Mouse (Mus musculus): ENCODE measurements around the gene Pgm3. TPM values are rescaled to one million over a fixed set of nuclear protein-coding genes. Genes with fewer than 3 reads are reported as not detected.
"Not testable (repeated sequence)": the region's sequence is repeated elsewhere in the genome, so short reads cannot be mapped to it uniquely, and the experiment has no call there.

Pgm3 gene
- 21.6 and 23.4 TPM in 2 replicates for polyA plus RNA-seq (2015; fragmentation: Nextera tagmentation; extraction: Ambion mirVana)

DNA sequence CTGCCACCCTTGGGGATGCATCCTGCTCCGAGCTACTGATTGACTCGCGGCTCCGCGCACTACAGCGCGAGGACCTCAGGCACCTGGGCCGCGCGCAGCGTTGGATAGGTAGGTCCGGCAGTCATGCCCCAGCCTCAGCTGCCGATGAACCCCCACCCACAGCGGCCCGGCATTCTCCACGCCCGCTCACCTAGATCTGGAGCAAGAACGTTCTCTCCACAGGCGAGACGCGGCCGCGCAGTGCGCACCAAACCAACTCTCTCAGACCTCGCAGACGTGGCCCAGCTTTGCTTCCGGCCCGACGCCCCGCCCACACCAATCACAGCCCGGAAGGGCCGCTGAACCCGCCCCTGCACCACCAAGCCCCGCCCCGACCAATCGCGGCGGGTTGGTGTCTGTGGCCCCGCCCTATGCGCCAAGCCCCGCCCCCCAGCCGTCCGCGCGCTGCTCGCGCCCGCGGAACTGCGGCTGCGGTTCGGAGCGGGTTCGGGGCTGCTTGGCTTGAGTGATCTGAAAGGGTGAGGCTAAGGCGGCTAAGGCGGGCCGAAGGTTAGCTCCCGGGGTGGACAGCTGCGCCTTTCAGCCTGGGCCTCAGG, at the start of gene Pgm3, which contains the start of gene Rwdd2a:
TSS of gene Pgm3 (minus strand) at position 303 of the 596 bp plus-strand sequence.
TSS of gene Rwdd2a (plus strand) at position 452 of the 596 bp plus-strand sequence.
- no peaks in the 10 kb centered on the region for H3K27me3 ChIP-seq (replicated peaks)
- peak within 1 kb of the TSS; percentile 77 for H3K4me3 ChIP-seq
- peak within 1 kb of the TSS; percentile 100 for H3K4me2 ChIP-seq
- peaks cover 28% of the 10 kb centered on the region for H3K36me3 ChIP-seq
- no peaks in the 10 kb centered on the region for H3K9me3 ChIP-seq
- peak; percentile 97 for ATAC-seq (ENCODE audit: extremely low read depth, insufficient number of reproducible peaks, low FRiP score, low TSS enrichment)
- under 1% methylated on average over 59 of the region's 59 CpGs for WGBS
- H3K9ac ChIP-seq: peak within 1 kb of the TSS; percentile 84
- H3K27ac ChIP-seq (replicated peaks): peak within 1 kb of the TSS; percentile 70
- H3K4me1 ChIP-seq: peaks cover 22% of the 10 kb centered on the region

DNA sequence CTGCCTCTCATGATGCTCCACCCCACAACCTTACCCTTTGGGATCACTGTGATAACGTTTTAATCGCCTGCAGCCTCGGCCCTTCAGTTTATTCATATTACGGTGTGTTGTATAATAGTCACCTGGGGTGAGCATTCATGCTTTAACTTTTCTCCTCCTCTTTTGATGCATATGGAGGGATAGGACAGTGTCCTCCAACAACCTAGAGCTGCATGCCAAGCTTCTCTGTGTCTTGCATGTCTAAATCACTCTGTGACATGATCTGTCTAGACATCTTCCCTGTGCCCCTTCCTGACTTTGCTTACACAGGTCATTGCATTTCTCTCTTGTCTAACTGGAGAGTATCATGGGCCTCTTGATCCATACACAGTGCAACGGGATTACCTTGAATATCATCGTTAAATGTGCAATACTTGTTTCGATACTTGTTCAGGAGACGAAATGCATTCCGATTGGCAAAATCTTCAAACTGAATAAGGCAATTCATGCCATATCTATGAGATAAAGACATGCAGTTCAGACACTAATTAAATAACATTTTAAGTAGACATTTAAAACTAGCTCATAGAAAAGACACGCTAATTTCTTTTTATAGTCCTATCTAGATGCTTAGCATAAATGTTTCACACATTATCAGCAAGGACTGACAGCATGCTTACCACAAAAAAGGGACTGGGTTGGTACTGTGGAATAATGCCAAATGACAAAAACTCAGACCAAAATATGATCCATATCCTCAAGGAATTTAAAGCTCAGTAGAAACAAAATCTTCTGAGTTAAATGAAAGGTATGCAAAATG, 47.9 kb upstream of the Pgm3 start:
- 69% methylated on average over 10 of the region's 10 CpGs for WGBS

DNA sequence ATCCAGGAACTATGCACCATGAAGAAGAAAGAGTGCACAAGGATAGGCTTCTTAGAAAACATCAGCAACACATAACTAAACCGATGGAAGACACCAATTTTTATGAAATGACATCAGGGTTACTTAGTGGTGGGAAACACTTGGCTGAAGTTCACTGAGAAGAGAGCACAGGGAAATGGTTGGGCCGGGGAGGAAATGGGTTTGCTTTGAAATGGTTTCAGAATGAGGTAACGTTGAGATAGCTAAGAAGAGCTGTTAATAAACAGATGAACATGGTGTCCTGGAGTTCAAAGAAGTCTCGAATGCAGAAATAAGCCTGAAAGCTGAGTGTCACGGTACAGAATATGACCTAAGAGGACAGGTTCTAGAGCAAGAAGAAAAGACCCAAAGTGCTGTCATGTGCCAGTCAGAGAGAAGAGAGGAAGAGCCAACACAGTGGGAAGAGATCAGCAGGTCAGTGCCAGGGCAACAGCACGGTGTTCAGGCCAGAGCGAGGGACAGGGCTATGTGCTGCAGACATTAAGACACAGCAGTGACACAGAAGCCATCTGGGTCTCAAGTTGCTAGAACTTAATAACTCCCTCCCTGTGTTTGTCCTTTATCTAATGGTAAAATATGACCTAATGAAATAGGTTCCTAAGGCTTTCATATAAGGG, 46.3 kb upstream of the Pgm3 start:
- H3K9ac ChIP-seq: no peak overlapping the region
- H3K9me3 ChIP-seq: no peaks in the 10 kb centered on the region
- H3K27me3 ChIP-seq (replicated peaks): no peaks in the 10 kb centered on the region
- H3K4me1 ChIP-seq: peaks cover 28% of the 10 kb centered on the region
- 48% methylated on average over 7 of the region's 7 CpGs for WGBS
- no peak overlapping the region for H3K4me2 ChIP-seq
- ATAC-seq (ENCODE audit: extremely low read depth, insufficient number of reproducible peaks, low FRiP score, low TSS enrichment): no peak
- H3K27ac ChIP-seq (replicated peaks): peak overlapping the region; percentile 51
- H3K36me3 ChIP-seq: no peaks in the 10 kb centered on the region
- no peak overlapping the region for H3K4me3 ChIP-seq

More for the DNA sequence above, 47.9 kb upstream of the Pgm3 start:
- Histone ChIP-seq H3K4me1 (peaks cover 28% of the 10 kb centered on the region), H3K9me3 (no peaks in the 10 kb centered on the region), H3K36me3 (no peaks in the 10 kb centered on the region), H3K4me2 (no peak overlapping the region), H3K27me3 (replicated peaks) (no peaks in the 10 kb centered on the region), H3K9ac (no peak overlapping the region), H3K4me3 (no peak overlapping the region), H3K27ac (replicated peaks) (0 out of 2 replicates have a peak overlapping the region, but pooled peaks have one; percentile 1)
- no peak for ATAC-seq (ENCODE audit: extremely low read depth, insufficient number of reproducible peaks, low FRiP score, low TSS enrichment)

DNA sequence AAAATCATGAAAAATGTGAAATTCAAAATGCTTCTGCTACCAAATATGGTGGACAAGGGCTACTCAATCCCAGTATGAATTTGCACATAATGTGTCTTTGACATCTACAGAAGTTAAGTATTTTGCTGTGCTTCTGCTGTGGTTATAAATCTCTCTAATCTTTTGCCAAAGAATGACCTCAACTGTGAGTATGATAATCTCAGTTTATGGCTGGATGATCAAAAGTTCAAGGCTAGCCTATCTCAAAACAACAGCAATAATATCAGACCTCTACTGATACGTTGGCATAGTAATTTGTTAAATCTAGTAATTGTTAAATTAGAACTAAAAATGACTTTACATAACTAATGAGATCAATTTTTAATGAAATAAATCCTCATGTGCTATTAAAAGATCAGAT, 44.1 kb upstream of the Pgm3 start:
- peaks cover 28% of the 10 kb centered on the region for H3K4me1 ChIP-seq
- H3K9me3 ChIP-seq: no peaks in the 10 kb centered on the region
- no peak overlapping the region for H3K4me3 ChIP-seq
- H3K36me3 ChIP-seq: peaks cover 10% of the 10 kb centered on the region
- H3K9ac ChIP-seq: no peak overlapping the region
- 73% methylated on average over 1 of the region's 1 CpGs for WGBS
- ATAC-seq (ENCODE audit: extremely low read depth, insufficient number of reproducible peaks, low FRiP score, low TSS enrichment): no peak
- no peaks in the 10 kb centered on the region for H3K27me3 ChIP-seq (replicated peaks)
- H3K4me2 ChIP-seq: no peak overlapping the region
- H3K27ac ChIP-seq (replicated peaks): no peak overlapping the region

DNA sequence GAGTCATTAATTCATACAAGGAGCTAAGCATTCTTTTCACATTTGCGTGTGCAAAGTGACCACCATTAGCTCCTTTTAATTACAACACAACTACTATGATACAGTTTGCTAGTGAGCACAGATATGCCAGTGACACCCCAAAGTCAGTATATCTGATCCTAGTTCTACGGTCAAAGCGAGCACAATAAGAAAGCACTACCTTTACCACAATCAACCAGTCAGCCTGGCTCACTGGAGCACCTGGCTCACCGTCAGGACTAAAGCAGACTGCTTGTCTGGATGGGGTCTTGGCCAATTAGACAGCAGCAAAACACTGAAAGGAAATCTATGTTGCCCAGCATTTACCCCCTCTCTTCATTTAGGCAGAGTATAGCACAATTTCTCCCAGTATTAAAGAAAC, 40.4 kb upstream of the Pgm3 start:
- 87% methylated on average over 4 of the region's 4 CpGs for WGBS
- ATAC-seq (ENCODE audit: extremely low read depth, insufficient number of reproducible peaks, low FRiP score, low TSS enrichment): no peak
- no peaks in the 10 kb centered on the region for H3K27me3 ChIP-seq (replicated peaks)

DNA sequence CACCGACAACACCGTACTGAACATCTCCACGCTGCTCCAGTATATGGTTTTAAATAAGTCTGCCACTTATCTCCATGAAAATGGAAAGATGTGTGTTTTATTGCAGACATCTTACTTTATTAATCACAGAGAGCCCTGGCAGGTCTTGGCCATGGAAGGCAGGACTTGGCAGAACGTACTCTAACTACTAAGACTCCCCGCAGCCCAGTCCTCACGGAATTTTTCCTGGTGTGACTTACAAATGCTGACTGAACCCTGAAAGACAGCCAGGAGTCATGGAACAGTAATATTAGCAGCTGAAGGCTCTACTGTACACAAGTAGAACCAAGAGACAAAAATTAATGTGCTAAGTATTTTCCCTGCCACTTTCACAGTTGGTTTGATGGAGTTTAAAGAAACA, 34.1 kb upstream of the Pgm3 start:
- H3K4me2 ChIP-seq: no peak overlapping the region
- H3K9me3 ChIP-seq: no peaks in the 10 kb centered on the region
- WGBS: 66% methylated on average over 6 of the region's 6 CpGs
- no peak overlapping the region for H3K9ac ChIP-seq
- peak overlapping the region; percentile 59 for H3K27ac ChIP-seq (replicated peaks)
- no peak overlapping the region for H3K4me3 ChIP-seq
- peaks cover 2% of the 10 kb centered on the region for H3K36me3 ChIP-seq
- ATAC-seq (ENCODE audit: extremely low read depth, insufficient number of reproducible peaks, low FRiP score, low TSS enrichment): no peak
- peaks cover 21% of the 10 kb centered on the region for H3K4me1 ChIP-seq
- H3K27me3 ChIP-seq (replicated peaks): no peaks in the 10 kb centered on the region

More for the DNA sequence above, 40.4 kb upstream of the Pgm3 start:
- Histone ChIP-seq H3K36me3 (peaks cover 12% of the 10 kb centered on the region), H3K9me3 (no peaks in the 10 kb centered on the region), H3K4me2 (no peak overlapping the region), H3K27ac (replicated peaks) (no peak overlapping the region), H3K4me1 (peaks cover 9% of the 10 kb centered on the region), H3K4me3 (no peak overlapping the region), H3K9ac (no peak overlapping the region)

DNA sequence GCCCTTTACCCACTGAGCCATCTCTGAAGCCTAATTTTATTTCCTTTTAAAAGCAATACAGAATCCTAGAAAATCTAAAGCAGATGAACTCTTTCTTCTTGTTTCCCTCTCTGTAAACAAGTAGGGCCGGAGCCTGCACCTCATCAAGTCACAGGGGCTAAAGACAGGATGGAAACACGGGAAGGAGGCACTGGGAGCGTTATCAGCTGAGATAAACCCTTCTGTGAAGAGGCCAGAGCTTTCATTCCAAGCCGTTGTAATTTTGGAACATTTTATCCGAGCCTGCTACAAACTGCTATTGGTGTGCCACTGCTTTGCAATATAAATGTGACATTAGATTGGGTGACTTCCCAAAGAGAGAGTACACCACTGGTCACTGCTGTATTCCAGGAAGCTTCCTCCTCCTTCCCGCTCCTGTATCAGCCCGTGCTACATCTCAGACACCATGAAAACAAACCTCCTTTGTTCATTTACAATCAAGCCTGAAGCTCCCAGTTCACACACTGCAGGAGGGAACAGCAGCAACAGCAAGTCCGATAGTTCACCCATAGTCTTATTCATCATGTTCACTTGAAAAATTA, 28.2 kb upstream of the Pgm3 start:
- 9% methylated on average over 8 of the region's 8 CpGs for WGBS
- H3K27ac ChIP-seq (replicated peaks): peak overlapping the region; percentile 83
- no peaks in the 10 kb centered on the region for H3K9me3 ChIP-seq
- no peak overlapping the region for H3K4me3 ChIP-seq
- H3K4me1 ChIP-seq: peaks cover 30% of the 10 kb centered on the region
- no peaks in the 10 kb centered on the region for H3K27me3 ChIP-seq (replicated peaks)
- ATAC-seq (ENCODE audit: extremely low read depth, insufficient number of reproducible peaks, low FRiP score, low TSS enrichment): no peak; the same call in 1 of the 2 replicates
- peaks cover 18% of the 10 kb centered on the region for H3K36me3 ChIP-seq
- peak overlapping the region; percentile 47; the same call in 1 of the 2 replicates for H3K9ac ChIP-seq
- H3K4me2 ChIP-seq: peak overlapping the region; percentile 34

DNA sequence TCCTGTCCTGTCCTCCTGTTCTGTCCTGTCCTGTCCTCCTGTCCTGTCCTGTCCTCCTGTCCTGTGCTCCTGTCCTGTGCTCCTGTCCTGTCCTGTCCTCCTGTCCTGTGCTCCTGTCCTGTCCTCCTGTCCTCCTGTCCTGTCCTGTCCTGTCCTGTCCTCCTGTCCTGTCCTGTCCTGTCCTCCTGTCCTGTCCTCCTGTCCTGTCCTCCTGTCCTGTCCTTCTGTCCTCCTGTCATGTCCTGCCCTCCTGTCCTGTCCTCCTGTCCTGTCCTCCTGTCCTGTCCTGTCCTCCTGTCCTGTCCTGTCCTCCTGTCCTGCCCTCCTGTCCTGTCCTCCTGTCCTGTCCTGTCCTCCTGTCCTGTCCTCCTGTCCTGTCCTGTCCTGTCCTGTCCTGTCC, 25.3 kb upstream of the Pgm3 start:
- ATAC-seq (ENCODE audit: extremely low read depth, insufficient number of reproducible peaks, low FRiP score, low TSS enrichment); H3K27me3 ChIP-seq (replicated peaks); H3K4me2 ChIP-seq; H3K9ac ChIP-seq; H3K27ac ChIP-seq (replicated peaks); H3K4me3 ChIP-seq; H3K9me3 ChIP-seq: not testable (repeated sequence)
- H3K4me1 ChIP-seq: peaks cover 46% of the 10 kb centered on the region
- peaks cover 18% of the 10 kb centered on the region for H3K36me3 ChIP-seq

DNA sequence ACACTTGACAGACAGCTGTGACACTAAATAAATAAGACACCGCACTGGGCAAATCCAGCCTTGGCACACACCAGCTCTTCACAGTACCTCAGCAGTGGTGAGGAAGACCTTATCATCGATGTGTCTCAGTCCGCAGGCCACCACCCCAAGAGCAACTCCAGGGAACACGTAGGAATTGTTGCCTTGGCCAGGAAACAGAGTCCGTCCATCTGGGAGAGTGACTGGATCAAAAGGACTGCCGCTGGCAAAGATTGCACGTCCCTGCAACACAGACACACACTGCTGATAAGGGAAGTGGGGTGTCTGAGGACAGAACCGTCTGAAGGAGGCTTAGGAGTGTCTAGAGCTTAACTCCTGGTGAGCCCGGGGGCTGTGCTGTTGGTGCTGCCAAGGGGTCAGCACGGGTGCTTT, 22.7 kb upstream of the Pgm3 start:
- ATAC-seq (ENCODE audit: extremely low read depth, insufficient number of reproducible peaks, low FRiP score, low TSS enrichment): peak; percentile 32; the same call in 1 of the 2 replicates
- WGBS: 15% methylated on average over 10 of the region's 10 CpGs
- not testable (repeated sequence) for H3K4me3 ChIP-seq; H3K9me3 ChIP-seq; H3K27me3 ChIP-seq (replicated peaks)
- Histone ChIP-seq H3K36me3 (peaks cover 30% of the 10 kb centered on the region), H3K27ac (replicated peaks) (peak overlapping the region; percentile 34), H3K4me2 (peak overlapping the region; percentile 57), H3K4me1 (peaks cover 28% of the 10 kb centered on the region), H3K9ac (0 out of 2 replicates have a peak overlapping the region, but pooled peaks have one; percentile 34)

DNA sequence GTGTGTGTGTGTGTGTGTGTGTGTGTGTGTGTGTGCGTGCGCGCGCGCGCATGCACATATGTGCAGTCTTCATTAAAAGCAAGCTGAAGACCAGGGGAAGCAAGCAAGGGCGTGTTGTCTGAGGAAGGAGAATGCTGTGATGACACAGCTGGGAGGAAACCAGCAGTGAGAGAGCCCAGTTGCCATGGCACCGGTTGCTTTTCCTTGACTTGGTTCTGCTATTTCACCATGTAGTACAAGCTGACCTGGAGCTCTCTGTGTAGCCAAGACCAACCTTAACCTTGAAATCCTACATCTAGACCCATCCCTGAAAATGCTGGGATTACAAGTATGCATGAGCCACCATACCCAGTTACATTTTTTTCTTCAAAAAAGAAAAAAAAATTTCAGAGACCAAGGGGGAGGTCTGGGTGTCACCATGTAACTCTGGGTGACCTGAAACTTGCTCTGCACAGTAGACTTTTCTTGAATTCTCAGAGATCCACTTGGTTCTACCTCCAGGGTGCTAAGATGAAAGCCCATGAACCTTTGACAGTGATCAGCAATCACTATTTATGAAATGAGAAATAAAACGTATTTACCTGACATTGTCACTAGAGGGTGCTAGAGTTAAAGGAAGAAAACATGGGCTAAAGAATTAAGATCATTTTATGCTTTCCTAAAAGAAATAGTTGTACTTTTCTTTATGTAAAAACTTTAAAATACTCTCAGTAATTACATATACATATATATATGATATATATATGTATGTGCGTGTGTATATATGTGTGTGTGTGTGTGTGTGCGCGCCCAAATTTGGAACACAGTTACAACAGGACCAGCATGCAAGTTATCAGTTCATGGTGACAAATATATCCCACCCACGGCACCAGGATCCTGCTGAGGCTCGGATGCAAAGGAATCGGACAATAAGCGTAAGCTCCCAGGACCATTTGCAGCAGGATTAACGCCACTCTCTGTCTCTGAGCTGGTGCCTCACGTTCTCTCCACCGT, 21.3 kb upstream of the Pgm3 start:
- Histone ChIP-seq H3K27ac (replicated peaks) (peak overlapping the region; percentile 34; the same call in 1 of the 2 replicates), H3K36me3 (peaks cover 36% of the 10 kb centered on the region), H3K4me2 (peak overlapping the region; percentile 57), H3K9ac (peak overlapping the region; percentile 47), H3K9me3 (peaks cover 4% of the 10 kb centered on the region; the same call in 1 of the 2 replicates), H3K27me3 (replicated peaks) (no peaks in the 10 kb centered on the region), H3K4me1 (peaks cover 20% of the 10 kb centered on the region), H3K4me3 (no peak overlapping the region)
- WGBS: 58% methylated on average over 19 of the region's 19 CpGs
- no peak for ATAC-seq (ENCODE audit: extremely low read depth, insufficient number of reproducible peaks, low FRiP score, low TSS enrichment)
